Mouse (Mus musculus) MEL (cell line): ENCODE results near the gene Tctn3.

Source experiments
- CTCF ChIP-seq, 3 experiments: IDR thresholded peaks in 2 of 3; conservative IDR thresholded peaks in 1 of 3; 2 replicates each; pipeline ENCODE4 v1.5.1; 2011 to 2012; ENCODE audit warnings: low read length in 3 of 3, low read depth in 2 of 3, mild to moderate bottlenecking in 2 of 3, improper control_type of control experiment in 1 of 3, inconsistent platforms in 1 of 3, mixed read lengths in 1 of 3, moderate library complexity in 1 of 3; ENCODE audit not compliant: control insufficient read depth in 1 of 3, insufficient read depth in 1 of 3, poor library complexity in 1 of 3, severe bottlenecking in 1 of 3
- E2F4 ChIP-seq: IDR thresholded peaks from 2 replicates; pipeline ENCODE4 v1.6.1; 2011; ENCODE audit warnings: low read depth, low read length, improper control_type of control experiment, borderline replicate concordance
- EP300 ChIP-seq, 2 experiments: IDR thresholded peaks; 2 replicates each; pipeline ENCODE4 v1.6.1; 2011; ENCODE audit warnings: improper control_type of control experiment in 2 of 2, low read length in 2 of 2, low read depth in 1 of 2, mild to moderate bottlenecking in 1 of 2
- MAX ChIP-seq: IDR thresholded peaks from 2 replicates; pipeline ENCODE4 v1.6.1; 2011; ENCODE audit warnings: low read length, improper control_type of control experiment
- POLR2A ChIP-seq, 2 experiments: IDR thresholded peaks; 2 replicates each; pipeline ENCODE4 v1.6.1; 2011 to 2012; ENCODE audit warnings: low read length in 2 of 2, mild to moderate bottlenecking in 2 of 2, control low read depth in 1 of 2, improper control_type of control experiment in 1 of 2, low read depth in 1 of 2, moderate library complexity in 1 of 2; ENCODE audit not compliant: control insufficient read depth in 1 of 2, insufficient read depth in 1 of 2, poor library complexity in 1 of 2
- TBP ChIP-seq: IDR thresholded peaks from 2 replicates; pipeline ENCODE4 v1.8.0; 2011; ENCODE audit warnings: low read depth, low read length, improper control_type of control experiment
- UBTF ChIP-seq: IDR thresholded peaks from 2 replicates; pipeline ENCODE4 v1.6.1; 2012; ENCODE audit warnings: low read depth, mild to moderate bottlenecking, inconsistent platforms, low read length, improper control_type of control experiment, moderate library complexity, borderline replicate concordance; ENCODE audit not compliant: insufficient read depth
- USF1 ChIP-seq: IDR thresholded peaks from 2 replicates; pipeline ENCODE4 v1.6.1; 2014; ENCODE audit warnings: low read depth, mild to moderate bottlenecking, inconsistent platforms, low read length, improper control_type of control experiment, moderate library complexity
- USF2 ChIP-seq, 2 experiments: IDR thresholded peaks; 2 replicates each; pipeline ENCODE4 v1.6.1; 2011 to 2012; ENCODE audit warnings: improper control_type of control experiment in 2 of 2, low read length in 2 of 2, borderline replicate concordance in 1 of 2, inconsistent platforms in 1 of 2, low read depth in 1 of 2, mild to moderate bottlenecking in 1 of 2; ENCODE audit not compliant: insufficient read depth in 1 of 2
- ZMIZ1 ChIP-seq: IDR thresholded peaks from 2 replicates; pipeline ENCODE4 v1.6.1; 2012; ENCODE audit warnings: low read depth, mild to moderate bottlenecking, inconsistent platforms, low read length, improper control_type of control experiment, moderate library complexity

DNA sequence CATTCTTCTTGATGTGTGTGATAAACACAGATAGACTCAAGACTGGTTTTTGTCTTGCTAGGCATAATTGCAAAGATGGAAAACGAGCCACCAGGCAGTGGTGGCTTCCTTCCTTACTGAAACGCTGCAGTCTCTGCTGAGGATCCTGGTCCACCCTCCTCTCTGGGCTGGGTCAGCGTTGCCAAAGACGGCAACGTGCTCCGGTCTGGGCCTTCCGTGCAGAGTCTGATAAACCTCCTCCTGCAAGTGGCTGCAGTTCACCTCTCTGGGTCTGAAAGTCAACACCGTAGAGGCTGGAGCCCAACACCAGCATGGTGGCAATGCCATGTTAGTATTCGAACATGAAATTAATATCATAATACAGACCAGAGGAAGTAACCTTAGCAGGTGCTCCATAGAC is 6.8 kb downstream of the Tctn3 start:
- TF ChIP-seq CTCF (IDR thresholded peaks at IDR 0.05 in 2 of 3, conservative IDR thresholded peaks at IDR 0.05 in 1 of 3; ENCODE audit: control insufficient read depth in 1 of 3, insufficient read depth in 1 of 3, low read depth in 2 of 3, low read length in 3 of 3, poor library complexity in 1 of 3, severe bottlenecking in 1 of 3) (no peak), POLR2A (IDR thresholded peaks at IDR 0.05; ENCODE audit: control insufficient read depth in 1 of 2, insufficient read depth in 1 of 2, low read depth in 1 of 2, low read length in 2 of 2, poor library complexity in 1 of 2) (no peak), ZMIZ1 (no peak), TBP (no peak), EP300 (IDR thresholded peaks at IDR 0.05; ENCODE audit: low read depth in 1 of 2, low read length in 2 of 2) (no peak), UBTF (no peak), USF1 (no peak), MAX (no peak), USF2 (IDR thresholded peaks at IDR 0.05; ENCODE audit: borderline replicate concordance in 1 of 2, insufficient read depth in 1 of 2, low read depth in 1 of 2, low read length in 2 of 2) (no peak), E2F4 (no peak)
